Mouse (Mus musculus) left cerebral cortex, adult 2 months (tissue): ENCODE data around the gene Rad51. TPM values are rescaled to one million over a fixed set of nuclear protein-coding genes. Genes with fewer than 3 reads are reported as not detected.
A peak's percentile ranks its signal among the peaks of the same experiment; 100 is the strongest.

Experiments
- DNase-seq, 2 experiments: peaks; one replicate each; pipeline ENCODE4 v3.0.0; 2021 to 2022; ENCODE audit warnings: low spot score in 2 of 2, mixed read lengths in 1 of 2; ENCODE audit errors: extremely low spot score in 1 of 2
- H3K27ac ChIP-seq: fragments of 200-600 bp; 2 replicates; pipeline ENCODE4 v1.8.1; 2022
- H3K4me3 ChIP-seq: fragments of 200-600 bp; 2 replicates; pipeline ENCODE4 v1.8.1; 2022
- CTCF ChIP-seq: fragments of 200-600 bp; IDR thresholded peaks from 2 replicates; pipeline ENCODE4 v1.8.1; 2022; ENCODE audit warnings: antibody characterized with exemption, mild to moderate bottlenecking, moderate library complexity
- intact Hi-C: fragments of 180-260 bp; cut with DNase I; formaldehyde crosslinking; loops from one replicate; pipeline ENCODE4 v1.15.1; 2025
- total RNA-seq, 2 experiments: library from RNA; stranded (reverse); gene quantifications; 2 replicates each; pipeline ENCODE4 v1.2.3; 2021

The Rad51 gene
- total RNA-seq, 2 experiments from 2014 or later = 0.82 to 0.97 TPM

DNA sequence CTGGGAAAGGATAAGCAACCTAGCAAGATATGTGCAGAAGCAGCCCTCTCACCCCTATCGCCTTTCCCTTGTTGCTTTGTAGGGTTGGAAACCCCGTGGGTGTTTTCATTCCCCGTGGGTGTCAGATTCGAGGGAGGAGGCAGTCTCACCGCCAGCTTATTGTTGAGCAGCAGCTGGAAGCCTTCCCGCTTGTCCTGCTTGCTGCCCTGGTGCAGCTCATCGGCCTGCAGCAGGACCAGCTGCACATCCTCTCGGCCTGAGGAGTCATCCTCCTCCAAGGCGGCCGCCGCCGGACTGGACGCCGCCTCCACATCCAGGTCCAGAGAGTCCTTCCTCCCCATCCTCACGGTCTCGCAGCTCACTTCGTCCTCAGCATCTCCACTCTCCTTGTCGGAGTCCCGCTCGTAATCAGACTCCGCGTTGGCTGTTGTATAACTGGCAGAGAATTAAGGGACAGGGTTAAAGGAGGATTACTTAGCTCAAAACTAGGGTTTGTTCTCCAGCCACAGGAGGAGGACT, 34.6 kb downstream of the Rad51 start:
- no peak overlapping the region for H3K4me3 ChIP-seq
- intact Hi-C loops = no loop called here
- peak overlapping the region; percentile 24; the same call in 1 of the 2 replicates for H3K27ac ChIP-seq
- no peak for TF ChIP-seq CTCF
- no peak for DNase-seq

GRCm38 (mm10) chr2:119147775-119148174, 35.2 kb downstream of the Rad51 start:
- peak overlapping the region; percentile 24; the same call in 1 of the 2 replicates for H3K27ac ChIP-seq
- no peak overlapping the region for H3K4me3 ChIP-seq
- no peak for DNase-seq
- intact Hi-C loops = no loop called here
- TF ChIP-seq CTCF = no peak

- no peak for TF ChIP-seq CTCF
- intact Hi-C loops = no loop called here
- H3K4me3 ChIP-seq = no peak overlapping the region
- no peak for DNase-seq
- H3K27ac ChIP-seq = no peak overlapping the region
Measured at GRCm38 (mm10) chr2:119152255-119152654, 39.7 kb downstream of the Rad51 start.

- H3K4me3 ChIP-seq = no peak overlapping the region
- H3K27ac ChIP-seq = no peak overlapping the region
- TF ChIP-seq CTCF = no peak
- no peak for DNase-seq
- intact Hi-C loops = no loop called here
Measured at GRCm38 (mm10) chr2:119154683-119155082, 42.1 kb downstream of the Rad51 start.

DNA sequence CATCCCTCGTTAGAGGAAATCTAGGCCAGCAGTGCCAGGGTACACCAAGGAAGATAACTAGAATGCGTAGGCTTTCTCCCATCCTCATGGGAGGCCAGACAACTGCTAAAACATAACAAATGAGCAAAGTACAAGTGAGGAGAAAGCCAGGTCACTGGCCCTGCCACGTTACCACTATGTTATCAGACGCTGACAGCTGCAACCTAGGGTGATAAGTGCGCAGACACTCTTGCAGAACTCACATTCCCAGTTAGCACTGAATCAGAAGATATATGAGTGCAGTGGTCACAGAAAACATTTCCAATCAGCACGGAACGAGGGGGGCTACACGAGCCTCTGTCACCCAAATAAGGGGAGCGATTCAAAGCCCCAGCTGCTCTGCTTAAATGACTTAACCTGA, 42.8 kb downstream of the Rad51 start:
- Histone ChIP-seq H3K27ac (no peak overlapping the region), H3K4me3 (no peak overlapping the region; the same call in 1 of the 2 replicates)
- DNase-seq = no peak
- no peak for TF ChIP-seq CTCF
- intact Hi-C loops = no loop called here

GRCm38 (mm10) chr2:119156081-119156680, 43.6 kb downstream of the Rad51 start:
- H3K4me3 ChIP-seq = peak overlapping the region; percentile 93
- intact Hi-C loops = loop anchor here (2.0 kb wide), 1 partner anchor 33 kb away; no protein-coding TSS in a partner anchor
- TF ChIP-seq CTCF = no peak
- H3K27ac ChIP-seq = peak overlapping the region; percentile 80
- DNase-seq = no peak

DNA sequence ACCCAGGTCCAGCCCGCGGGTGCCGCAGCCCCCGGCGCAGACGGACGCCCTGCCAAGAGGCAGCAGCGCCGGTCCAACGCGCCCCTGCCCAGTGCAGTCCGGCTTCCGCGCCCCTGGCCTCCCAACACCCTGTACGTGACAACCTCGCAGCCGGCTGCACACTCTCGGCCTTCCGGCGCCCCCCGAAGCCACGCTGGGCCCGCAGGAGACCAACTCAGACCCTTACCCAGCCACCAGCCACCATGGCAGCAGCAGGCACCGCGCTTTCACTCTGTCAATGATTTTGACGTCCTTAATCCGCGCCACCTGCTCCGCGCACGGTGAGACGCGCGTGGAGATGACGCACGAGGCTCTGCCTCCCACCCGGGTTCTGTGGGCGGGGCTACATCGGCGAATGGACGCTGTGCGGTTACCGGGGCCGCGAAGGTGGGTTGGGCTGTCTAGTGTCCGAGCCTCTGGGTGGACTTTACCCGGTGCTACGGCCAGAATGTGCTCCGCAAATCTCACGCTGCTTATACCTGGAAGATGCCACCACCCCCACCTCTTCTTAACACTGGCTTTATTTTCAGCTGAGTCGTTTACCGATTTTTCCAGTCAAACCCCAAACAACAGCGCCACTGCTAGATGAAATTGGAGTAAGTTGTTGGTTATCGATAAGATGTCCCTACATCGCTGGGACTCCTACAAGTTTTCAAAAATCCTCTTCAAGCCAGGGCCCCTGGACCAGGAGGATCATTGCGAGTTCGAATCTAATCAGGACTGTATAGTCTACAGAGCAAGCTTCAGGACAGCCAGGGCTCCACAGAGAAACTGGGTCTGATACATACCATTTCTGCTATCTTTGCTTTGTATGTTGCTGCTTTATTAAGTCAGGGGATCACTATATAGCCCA, 44.3 kb downstream of the Rad51 start, which contains the start of gene Rmdn3:
Gene Rmdn3 (minus strand): TSS at position 354 of the 892 bp plus-strand sequence.
- Histone ChIP-seq H3K27ac (peak within 1 kb of the TSS; percentile 80), H3K4me3 (peak within 1 kb of the TSS; percentile 93)
- peak; percentile 95 to 97 for DNase-seq
- intact Hi-C loops = loop anchor here (2.0 kb wide), 1 partner anchor 32 kb away; no protein-coding TSS in a partner anchor
- TF ChIP-seq CTCF = no peak; the same call in none of the 2 replicates

DNA sequence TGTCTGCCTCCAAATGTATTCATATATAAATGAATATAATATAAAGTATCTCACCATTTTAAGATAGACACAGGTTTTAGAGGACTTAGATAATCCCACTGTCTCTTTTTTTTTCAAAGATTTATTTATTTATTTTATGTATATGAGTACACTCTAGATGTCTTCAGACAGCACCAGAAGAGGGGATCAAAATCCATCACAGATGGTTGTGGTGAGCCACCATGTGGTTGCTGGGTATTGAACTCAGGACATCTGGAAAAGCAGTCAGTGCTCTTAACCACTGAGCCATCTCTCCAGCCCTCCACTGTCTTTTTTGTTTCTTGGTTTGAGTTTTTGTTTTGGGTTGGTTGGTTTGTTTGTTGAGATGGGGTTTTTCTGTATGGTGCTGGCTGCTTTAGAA, 45.2 kb downstream of the Rad51 start:
- intact Hi-C loops = loop anchor here (2.0 kb wide), 1 partner anchor 31 kb away; no protein-coding TSS in a partner anchor
- no peak overlapping the region for H3K4me3 ChIP-seq
- no peak for DNase-seq
- H3K27ac ChIP-seq = no peak overlapping the region
- TF ChIP-seq CTCF = no peak

DNA sequence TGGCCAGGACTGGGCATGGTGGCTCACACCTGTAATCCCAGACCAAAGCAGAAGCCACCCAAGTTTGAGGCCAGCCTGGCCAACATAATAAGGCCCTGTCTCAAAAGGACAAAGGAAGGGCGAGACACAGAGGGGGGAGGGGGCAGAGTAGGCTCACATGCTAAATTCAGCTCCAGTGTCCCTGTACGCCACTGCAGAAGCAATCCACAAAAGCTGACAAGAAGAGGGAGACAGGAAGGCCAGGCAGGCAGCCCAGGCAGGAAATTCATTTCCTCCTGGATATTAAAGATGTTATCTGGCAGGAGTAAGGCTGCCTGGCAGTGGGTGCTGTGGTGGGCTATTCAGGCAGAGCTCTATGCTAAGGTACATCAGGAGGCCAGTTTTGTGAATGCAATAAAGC, 48.7 kb downstream of the Rad51 start:
- intact Hi-C loops = no loop called here
- Histone ChIP-seq H3K4me3 (no peak overlapping the region), H3K27ac (no peak overlapping the region)
- no peak for TF ChIP-seq CTCF
- DNase-seq = no peak

GRCm38 (mm10) chr2:119163135-119163534, 50.5 kb downstream of the Rad51 start:
- H3K27ac ChIP-seq = no peak overlapping the region
- no peak overlapping the region for H3K4me3 ChIP-seq
- no peak for TF ChIP-seq CTCF
- intact Hi-C loops = no loop called here
- DNase-seq = no peak

DNA sequence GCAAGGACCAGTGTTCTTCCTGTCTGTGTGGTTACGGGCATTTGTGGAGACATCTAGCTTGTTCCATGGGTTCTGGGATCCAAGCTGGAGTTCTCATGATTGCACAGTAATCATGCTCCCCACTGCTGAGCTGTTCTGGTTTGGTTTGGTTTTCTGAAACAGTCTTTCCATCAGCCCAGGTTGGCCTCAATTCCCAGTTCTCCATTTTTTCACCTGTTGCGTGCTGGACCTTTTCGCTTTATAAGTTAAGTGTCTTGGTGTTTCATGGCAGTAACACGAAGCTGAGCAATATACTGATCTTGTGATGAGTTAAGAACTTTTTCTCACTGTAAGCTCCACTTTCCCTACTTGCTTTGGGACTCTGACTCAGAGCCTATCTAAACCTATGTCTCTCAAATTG, 51.4 kb downstream of the Rad51 start:
- no peak for TF ChIP-seq CTCF
- no peak for DNase-seq
- Histone ChIP-seq H3K4me3 (no peak overlapping the region), H3K27ac (no peak overlapping the region)
- intact Hi-C loops = no loop called here

- H3K27ac ChIP-seq = no peak overlapping the region
- no peak overlapping the region for H3K4me3 ChIP-seq
- intact Hi-C loops = no loop called here
- no peak for DNase-seq
- no peak; the same call in 1 of the 2 replicates for TF ChIP-seq CTCF
Measured at GRCm38 (mm10) chr2:119165401-119165800, 52.8 kb downstream of the Rad51 start.
